Mouse (Mus musculus) cerebral cortex, adult 2 months (tissue): ENCODE results near the gene Sfi1.

Source experiments
- WGBS: fragments of 180-500 bp; shearing (Covaris S2); methylation state at CpG from one replicate; pipeline ENCODE4 v1.1.7; 2018; 5-methylcytosine and 5-hydroxymethylcytosine counted together

The Sfi1 gene

DNA sequence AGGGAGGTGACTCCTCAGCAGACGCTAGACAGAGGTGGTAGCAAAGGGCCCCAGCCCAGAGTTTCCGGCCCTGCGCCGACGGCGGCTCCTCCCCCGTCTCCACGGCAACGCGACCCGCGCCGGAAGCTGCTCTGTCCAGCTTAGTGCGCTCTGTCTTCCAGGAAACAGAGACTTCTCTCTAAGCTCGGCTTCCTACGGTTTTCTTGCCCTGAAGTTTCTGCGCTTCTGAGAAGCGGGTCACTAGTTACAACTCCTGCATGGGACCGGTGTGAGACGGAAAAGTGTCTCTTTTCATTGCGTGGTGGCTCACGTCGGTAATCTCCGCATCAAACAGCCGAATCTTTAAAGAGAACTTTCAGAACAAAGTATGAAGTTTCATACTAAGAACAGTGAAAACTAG, at the start of gene Sfi1:
Sfi1 (minus strand) TSS at position 101 of the 400 bp plus-strand sequence.
- WGBS = 87% methylated on average over 25 of the region's 25 CpGs

DNA sequence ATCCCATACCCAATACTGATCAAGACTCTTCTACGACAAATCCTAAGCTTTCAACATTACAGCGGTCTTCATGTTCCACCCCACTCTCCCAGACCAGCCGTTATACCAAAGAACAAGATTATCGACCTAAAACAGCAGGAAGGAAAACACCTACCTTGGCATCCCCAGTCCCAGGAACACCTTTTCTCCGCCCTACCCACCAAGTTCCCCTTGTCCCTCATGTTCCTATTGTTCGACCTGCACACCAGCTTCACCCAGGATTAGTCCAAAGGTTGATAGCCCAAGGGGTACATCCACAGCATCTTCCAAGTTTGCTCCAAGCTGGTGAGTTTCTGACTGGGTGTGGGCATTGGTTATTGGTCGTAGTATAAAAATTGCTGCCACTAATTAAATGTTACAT, 49.1 kb upstream of the Sfi1 start:
- 94% methylated on average over 7 of the region's 7 CpGs for WGBS

DNA sequence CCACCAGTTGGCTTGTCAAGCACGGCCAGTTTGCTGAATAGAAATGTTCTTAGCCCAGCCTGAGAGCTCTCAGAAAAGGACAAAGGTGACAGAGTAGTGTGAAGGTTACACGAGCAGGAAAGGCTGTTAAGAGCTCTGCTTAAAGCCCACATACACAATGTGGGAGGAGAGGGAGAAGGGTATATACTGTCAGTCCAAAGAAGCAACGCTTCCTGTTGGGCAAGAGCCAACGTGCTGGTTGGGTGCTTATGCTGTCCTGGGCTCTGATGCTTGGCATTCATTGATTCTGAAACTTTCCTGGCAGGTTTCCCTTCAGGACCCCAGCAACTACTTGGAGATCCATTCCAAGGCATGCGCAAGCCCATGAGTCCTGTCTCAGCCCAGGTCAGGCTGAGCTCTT, 42.0 kb upstream of the Sfi1 start:
- WGBS = 59% methylated on average over 5 of the region's 5 CpGs

DNA sequence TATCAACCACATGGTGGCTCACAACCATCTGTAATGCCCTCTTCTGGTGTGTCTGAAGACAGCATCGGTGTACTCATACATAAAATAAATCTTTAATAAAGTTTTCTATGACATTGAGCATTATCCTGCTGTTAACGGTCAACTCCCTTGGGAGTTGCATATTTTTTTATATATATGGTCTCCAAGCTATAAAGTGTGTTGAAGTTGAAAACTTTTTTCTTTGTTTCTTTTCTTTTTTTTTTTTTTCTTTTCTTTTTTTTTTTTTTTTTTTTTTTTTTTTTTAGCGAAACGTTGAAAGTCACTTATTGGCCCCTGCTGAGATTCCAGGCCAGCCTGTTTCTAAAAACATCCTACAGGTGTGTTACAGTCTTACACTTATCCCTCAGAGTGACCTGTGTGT, 40.4 kb upstream of the Sfi1 start:
- 91% methylated on average over 4 of the region's 4 CpGs for WGBS

DNA sequence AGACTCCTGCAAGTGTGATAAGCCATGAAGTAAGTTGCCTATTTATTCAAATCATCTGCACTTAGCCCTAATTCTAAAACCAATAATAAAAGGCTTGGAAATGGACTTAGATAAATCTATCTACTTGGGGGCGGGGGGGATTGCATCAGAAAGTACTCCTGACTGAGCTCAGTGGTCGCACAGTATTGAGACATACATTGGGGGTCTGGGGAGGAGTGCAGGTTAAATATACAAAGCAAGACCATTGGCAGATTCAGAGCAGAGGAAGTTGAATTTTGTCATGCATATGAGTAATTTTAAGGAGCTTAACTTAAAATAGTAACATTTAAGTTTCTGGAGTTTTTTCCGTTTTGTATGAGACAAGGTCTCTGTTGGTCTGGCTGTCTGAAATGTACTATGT, 39.0 kb upstream of the Sfi1 start:
- 67% methylated on average over 3 of the region's 3 CpGs for WGBS

DNA sequence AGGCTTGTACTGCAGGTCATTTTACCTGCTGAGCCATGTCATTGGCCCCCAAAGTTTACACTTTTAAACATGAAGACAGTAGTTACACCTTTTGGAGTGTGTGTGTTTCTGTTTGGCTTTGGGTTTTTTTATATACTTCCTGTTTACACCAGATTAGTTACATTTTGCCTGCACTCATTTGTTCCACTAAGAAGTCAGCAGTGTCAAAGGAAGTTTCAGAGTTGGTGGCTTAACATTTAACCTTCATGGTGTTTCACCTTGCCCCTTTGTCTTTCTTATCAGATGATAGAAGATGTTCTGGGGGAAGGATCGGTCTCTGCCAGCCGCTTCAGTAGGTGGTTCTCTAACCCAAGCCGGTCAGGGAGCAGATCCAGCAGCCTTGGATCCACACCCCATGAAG, 33.9 kb upstream of the Sfi1 start:
- WGBS = 93% methylated on average over 3 of the region's 3 CpGs

DNA sequence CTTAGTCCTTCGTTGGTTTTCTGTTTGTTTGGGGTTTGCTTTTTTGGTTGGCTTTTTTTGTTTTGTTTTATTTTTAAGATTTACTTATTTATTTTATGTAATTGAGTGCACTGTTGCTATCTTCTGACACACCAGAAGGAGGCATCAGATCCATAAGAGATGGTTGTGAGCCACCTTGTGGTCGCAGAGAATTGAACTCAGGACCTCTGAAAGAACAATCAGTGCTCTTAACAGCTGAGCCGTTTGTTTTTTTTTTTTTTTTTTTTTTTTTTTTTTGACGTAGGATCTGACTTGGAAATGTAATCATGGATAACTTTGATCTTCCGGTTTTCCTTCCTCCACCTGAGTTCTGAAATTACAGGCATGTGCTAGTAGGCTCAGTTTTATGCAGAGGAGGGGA, 29.8 kb upstream of the Sfi1 start:
- 64% methylated on average over 5 of the region's 5 CpGs for WGBS

DNA sequence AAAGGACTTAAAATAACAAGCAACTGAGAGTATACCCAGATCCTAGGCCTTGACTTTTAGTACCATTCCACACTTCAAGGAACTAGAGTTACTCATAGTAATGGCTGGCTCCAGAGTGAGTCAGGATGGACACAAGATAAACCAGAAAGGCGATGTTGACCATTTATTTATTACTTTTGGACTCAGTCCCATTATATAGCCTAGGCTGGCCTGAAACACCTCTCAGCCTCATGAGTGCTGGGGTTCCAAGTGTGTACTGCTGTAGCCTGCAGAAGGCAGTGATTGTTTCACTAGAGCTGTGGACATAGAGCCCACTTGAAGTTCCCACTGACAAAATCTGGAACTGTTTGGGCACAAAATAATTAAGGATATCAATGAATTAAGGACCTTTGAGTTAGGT, 19.3 kb upstream of the Sfi1 start:
- WGBS = 72% methylated on average over 1 of the region's 1 CpGs

DNA sequence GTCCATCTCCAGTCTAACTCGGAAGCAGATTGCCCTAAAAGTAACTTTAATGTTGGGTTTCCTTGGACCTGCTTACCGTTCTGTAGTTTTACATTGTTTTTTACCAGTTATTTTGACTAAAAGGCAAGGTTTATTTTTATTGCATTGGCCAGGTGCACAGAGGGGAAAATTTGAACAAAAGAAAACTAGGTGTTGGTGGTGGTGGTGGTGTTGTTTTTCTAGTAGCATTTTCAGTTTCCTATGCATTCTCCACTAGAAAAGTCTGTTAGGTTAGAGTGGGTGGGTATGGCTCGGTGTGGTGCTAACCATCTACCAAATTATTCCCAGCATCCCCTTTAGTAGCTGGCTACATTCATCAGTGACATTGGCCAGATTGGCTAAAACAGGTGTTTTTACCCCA, 13.5 kb upstream of the Sfi1 start:
- 83% methylated on average over 3 of the region's 3 CpGs for WGBS

DNA sequence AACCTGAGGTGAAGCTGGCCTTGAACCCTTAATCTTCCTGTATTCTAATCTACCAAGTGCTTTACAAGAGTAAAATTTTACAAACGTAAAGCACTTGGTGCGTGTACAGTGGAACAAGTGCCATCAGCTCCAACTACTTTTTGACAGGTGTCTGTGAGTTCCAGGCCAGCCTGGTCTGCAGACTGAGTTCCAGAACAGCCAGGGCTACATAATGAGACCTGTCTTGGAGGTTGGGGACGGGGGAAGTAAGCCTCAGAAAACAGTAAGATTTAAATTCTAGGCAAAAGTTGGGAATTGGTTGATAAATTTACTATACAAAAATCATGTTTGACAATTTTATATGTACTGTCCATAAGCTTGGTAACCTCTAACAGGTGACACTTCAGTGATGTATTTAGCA, 11.9 kb upstream of the Sfi1 start:
- 92% methylated on average over 3 of the region's 3 CpGs for WGBS

DNA sequence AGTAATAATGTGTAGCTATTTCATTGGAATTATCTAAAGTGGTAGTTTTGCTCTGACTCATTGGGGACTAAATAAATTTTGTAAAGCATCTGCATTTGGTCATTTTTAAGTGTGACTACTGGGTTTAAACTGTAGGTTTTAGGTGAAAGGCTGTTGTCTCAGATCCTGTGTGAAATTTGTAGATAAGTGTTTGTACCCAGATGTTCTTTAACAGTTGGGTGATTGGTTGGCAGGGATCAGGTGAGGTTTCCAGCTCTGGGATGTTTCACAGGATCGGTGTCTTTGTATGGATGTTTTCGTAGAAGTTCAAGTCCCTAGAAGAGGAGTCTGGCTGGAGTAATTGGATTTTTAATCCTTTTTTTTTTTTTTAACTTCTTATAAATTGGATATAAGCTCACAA, 10.5 kb upstream of the Sfi1 start:
- 85% methylated on average over 2 of the region's 2 CpGs for WGBS

DNA sequence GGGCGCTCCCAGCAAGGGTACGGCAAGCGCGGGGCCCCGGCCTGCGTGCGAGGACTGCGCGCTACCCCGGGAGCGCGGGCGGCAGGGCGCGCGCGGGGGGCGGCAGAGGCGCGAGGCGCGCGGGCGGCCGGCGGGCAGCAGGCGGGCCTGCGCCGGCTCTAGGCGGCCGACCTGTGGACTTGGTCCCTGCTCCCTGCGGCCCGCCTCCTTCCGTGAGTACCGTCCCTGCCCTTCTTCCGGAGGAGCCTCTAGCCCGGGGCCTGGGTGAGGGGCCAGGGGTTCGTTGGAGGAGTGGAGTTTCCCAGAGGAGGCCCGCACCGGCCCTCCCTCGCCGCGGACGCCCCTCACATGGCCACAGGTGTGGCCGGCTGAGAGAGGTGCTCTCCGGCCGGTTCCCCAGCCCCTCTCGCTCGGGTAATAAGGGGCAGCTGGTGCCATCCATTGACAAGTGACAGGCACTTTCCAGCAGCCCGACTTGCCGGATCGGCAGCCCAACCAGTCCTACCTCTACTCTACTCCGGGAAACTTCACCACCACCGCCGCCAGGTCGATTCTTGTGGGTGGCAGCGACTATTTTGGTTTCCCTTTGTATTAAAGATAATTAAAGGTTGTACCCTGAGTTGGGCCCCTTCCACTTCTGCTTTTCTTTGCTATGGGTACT, 9.6 kb upstream of the Sfi1 start:
- whole genome bisulfite sequencing = under 1% methylated on average over 57 of the region's 57 CpGs

DNA sequence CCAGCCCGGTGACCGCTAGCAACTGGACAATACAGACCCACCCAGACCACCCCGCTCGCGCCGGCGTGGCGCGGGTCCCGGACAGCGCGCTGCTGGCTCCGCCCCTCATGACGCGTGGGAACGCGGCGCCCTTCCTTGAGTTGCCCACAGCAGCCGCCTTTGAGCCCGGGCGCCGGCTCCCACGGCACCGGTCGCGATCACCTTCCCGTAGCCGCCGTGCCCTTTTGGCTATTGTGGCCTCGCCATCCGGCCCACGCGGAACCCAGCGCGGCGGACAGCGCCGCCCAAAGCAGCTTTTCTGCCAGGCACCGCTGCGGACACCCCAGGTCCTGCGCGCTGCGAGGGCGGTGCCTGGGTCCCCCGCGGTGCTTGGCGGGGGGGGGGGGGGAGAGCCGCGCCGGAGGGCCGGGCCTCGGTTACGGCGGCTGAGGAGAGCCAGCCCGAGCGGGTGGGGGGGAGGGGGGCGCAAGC, 9.0 kb upstream of the Sfi1 start, which contains the start of gene Eif4enif1:
Eif4enif1 (plus strand) TSS at position 162 of the 471 bp plus-strand sequence.
- WGBS = 0% methylated on average over 49 of the region's 57 CpGs

DNA sequence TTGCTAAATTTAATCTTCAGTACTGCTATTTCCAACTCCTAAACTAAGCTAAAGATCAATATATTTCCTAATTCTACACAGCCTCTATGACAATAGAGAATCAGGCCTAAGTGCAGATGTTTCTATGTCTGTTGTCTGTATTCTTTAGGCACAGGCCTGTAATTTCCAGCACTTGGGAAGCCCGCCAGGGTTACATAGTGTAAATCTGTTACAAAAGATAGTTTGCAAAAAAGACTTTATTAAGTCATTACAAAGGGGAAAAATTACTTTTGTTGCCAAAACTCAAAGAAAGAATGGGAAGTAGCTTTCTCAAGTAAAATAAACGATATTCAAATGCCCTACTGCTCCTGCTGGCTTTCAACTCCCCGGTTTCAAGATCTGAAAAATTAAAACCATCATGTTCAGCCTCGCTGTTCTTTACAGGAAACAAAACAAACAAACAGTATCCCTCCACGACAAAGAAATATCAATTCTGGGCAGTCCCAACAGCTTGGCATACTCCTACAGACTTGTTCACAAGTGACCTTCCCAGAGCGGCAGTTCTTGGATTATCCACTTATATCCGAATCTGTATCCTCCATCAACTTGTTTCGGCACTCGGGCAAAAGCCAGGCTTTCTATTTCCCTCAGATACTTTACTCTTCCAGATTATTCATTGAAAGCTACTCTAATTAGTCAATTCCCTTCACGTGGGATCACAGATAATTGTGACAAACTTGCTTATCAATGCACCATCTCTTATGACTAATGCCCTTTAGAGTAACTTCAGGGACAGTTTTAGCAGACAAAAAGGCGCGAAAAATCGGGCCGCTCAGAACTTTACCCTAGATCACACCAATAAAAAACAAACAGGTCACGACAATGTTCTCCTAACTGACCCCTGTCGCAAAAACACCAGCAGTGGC, 8.3 kb upstream of the Sfi1 start:
- 5% methylated on average over 16 of the region's 16 CpGs for WGBS

DNA sequence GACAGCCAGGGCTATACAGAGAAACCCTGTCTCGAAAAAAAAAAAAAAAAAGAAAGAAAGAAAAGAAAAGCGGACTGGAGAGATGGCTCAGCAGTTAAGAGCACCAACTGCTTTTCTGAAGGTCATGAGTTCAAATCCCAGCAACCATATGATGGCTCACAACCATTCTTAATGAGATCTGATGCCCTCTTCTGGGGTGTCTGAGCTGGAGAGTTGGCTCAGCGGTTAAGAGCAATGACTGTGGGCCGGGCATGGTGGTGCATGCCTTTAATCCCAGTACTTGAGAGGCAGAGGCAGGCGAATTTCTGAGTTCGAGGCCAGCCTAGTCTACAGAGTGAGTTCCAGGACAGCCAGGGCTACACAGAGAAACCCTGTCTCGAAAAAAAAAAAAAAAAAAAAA, 7.4 kb upstream of the Sfi1 start:
- 89% methylated on average over 7 of the region's 7 CpGs for WGBS

DNA sequence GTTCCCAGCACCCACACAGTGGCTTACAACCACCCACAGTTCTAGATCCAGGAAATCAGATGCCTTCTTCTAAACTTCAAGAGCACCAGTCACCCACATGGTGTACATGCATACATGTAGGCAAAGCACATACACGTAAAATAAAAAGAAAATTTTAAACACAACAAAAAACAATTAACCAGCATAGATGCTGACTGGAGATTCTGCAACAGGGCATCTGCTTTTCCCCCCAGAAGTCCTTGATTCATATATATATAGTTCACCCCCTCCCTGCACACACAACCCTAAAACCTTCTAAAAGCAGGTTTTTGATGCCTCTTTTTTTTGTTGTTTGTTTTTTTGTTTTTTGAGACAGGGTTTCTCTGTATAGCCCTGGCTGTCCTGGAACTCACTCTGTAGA, 10.6 kb downstream of the Sfi1 start:
- WGBS = 93% methylated on average over 1 of the region's 1 CpGs

DNA sequence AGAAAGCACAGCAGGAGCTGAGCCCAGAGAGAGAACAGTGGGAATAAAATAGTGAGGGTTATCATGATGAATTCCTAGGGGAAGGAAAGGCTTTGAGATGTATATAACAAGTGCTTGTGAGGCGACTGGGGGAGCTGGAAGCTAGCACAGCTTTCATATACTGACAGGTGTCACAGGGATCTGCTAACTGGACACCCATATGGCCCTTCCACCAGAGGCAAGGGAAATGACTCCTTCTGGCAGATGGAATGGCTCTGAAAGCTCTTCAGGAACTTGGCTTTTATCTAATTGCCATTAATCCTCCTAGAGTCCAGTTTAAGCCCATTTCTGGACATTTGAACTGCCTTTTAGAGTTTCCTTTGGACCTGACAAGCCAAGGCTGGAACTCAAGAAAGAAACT, 11.3 kb downstream of the Sfi1 start:
- WGBS = 86% methylated on average over 1 of the region's 1 CpGs

DNA sequence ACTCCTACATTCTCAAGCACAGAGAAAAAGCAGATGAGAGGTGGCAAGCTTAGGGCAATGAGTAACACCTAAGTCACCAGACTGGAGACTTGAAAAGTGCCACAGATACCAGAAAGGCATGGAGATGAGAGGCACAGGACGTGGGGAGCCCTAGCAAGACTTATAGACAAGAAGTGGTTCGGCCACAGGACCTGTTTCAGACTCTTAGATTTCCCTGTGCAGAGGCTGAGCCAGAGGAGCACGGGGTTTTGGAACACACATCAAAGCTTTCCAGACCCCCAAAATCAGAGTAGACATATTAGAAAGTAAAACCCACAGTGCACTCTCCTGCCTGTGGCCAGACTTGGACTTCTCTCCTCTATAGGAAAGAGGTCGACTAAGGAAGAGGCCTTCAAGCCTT, 12.0 kb downstream of the Sfi1 start:
- WGBS = 56% methylated on average over 4 of the region's 4 CpGs

DNA sequence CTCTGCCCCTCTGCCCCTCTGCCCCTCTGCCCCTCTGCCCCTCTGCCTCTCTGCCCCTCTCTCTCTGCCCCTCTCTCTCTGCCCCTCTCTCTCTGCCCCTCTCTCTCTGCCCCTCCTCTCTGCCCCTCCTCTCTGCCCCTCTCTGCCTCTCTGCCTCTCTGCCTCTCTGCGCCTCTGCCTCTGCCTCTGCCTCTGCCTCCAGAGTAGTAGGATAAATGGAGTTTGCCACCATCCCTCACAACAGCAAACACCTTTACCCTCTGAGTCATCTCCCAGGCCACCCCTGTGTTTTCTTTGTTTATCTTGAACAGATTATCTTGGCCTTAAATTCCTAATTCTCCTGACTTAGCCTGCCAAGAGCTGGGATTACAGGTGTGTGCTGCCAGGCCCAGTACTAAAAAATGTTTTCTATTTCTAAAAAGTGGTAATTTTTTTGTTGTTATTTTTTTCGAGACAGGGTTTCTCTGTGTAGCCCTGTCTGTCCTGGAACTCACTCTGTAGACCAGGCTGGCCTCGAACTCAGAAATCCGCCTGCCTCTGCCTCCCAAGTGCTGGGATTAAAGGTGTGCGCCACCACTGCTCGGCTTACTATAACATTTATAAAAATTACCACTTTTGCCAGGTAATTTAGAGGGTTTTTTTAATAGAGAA, 12.6 kb downstream of the Sfi1 start:
- 77% methylated on average over 6 of the region's 6 CpGs for WGBS

DNA sequence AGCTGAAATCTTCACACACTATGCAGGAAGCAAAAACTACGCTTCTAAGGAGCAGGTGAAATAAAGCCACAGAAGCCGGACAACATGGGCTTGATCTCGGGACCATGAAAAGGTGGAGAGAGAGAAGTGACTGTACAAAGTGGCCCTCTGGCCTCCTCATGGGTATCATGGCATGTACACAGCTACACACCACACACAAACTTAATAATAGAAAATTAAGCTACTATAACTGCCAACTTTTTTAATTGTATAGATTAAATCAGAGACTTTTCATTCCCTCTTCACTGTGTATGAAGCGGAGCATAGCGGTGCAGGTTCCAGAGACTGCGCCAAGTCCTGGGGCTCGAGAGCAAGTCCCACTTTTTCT, 13.6 kb downstream of the Sfi1 start:
- 86% methylated on average over 7 of the region's 7 CpGs for whole genome bisulfite sequencing

DNA sequence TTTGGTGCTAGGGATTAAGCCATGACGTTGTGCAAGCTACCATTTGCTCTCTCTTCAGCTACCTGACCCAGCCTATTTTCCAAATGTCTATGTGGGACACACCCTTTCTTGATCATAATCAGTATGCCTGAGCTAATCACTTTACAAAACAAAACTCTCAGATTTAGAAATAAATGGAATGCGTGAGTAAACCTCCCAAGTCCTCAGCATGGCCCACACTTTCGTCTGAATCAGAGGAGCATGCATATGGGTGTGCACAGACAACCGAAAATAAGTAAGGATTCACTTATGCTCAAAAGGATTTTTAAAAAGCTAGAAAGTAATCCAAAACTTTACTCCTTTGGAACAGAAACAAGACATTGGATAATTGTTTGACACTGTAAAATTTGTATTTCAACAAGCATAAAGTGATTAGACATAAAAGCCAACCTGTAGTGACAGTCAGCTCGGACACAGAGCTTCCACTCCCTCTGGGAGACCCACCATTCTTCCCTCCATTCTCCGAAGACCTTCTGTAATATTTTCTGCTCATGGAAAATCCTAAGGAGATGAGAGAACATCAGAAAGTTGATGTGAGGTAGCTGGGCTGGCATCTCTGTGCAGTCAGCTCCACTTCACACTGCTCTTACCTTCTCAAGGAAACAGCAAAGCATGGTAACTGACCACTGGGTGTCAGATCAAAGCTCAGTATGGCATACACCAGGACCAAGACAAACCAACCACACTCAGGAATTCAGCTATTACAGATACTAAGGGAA, 14.1 kb downstream of the Sfi1 start:
- WGBS = 78% methylated on average over 6 of the region's 6 CpGs
